Comparison of ENCODE assay signal across 19 mouse cellular contexts in genomic region chr5:30035862-30036261, GRCm38 (mm10). TPM values are rescaled to one million over a fixed set of nuclear protein-coding genes. Genes with fewer than 3 reads are reported as not detected.
"Had no signal": no experiment of that assay in that cellular context is flagged by ENCODE, and none has a peak within 500 bp of the region (broad histone marks: within the 10 kb centered on the region; RNA-seq: fewer than 3 reads in every experiment).

No protein-coding gene starts in this region.

RNA-seq across cellular contexts. Expression of gene Il6, which starts 22.9 kb away (rescaled TPM):
- total RNA-seq: forebrain, postnatal 0 days; gastrocnemius, adult 2 months; gastrocnemius, adult 8-10 months; gastrocnemius, postnatal 14 days; gastrocnemius, postnatal 25 days; gastrocnemius, postnatal 36 days; gastrocnemius, postnatal 4 days; heart, adult 18-20 months; heart, adult 2 months had no signal
- polyA plus RNA-seq: cortical plate, adult 2 months; embryonic facial prominence, embryonic 10.5 days; embryonic facial prominence, embryonic 11.5 days; embryonic facial prominence, embryonic 12.5 days; forebrain, embryonic 10.5 days; forebrain, embryonic 11.5 days; forebrain, embryonic 12.5 days; forebrain, embryonic 13.5 days; forebrain, embryonic 14.5 days; forebrain, embryonic 15.5 days; forebrain, postnatal 0 days; heart, adult 2 months had no signal
